Mouse (Mus musculus) duodenum, adult 2 months (tissue): ENCODE data around the gene Coro1b. TPM values are rescaled to one million over a fixed set of nuclear protein-coding genes. Genes with fewer than 3 reads are reported as not detected.

Source experiments
- polyA plus RNA-seq: library from polyadenylated mRNA; depleted of rRNA; stranded (reverse); fragments of >200 nt; gene quantifications from 2 replicates; pipeline ENCODE4 v1.2.3, GENCODE M21; 2012; ENCODE audit warnings: low replicate concordance; rRNA removed

Coro1b gene
- 265 and 317 TPM in 2 replicates for polyA plus RNA-seq

GRCm38 (mm10) chr19:4148491-4148806 is at the start of gene Coro1b:
Gene Coro1b (plus strand): TSS chr19:4148619.

GRCm38 (mm10) chr19:4099837-4100717 is 48.3 kb upstream of the Coro1b start, which contains the start of gene Pitpnm1:
Gene Pitpnm1 (plus strand): TSS chr19:4099998.

GRCm38 (mm10) chr19:4125741-4126696 is 22.4 kb upstream of the Coro1b start, which contains the start of gene Aip:
Gene Aip (minus strand): TSS chr19:4125858.

GRCm38 (mm10) chr19:4139446-4139845 is 9.0 kb upstream of the Coro1b start, which contains the start of gene Gpr152:
Gene Gpr152 (plus strand): TSS chr19:4139787.

GRCm38 (mm10) chr19:4143759-4144268 is 4.6 kb upstream of the Coro1b start, which contains the start of gene Cabp4:
Gene Cabp4 (minus strand): TSS chr19:4144033.

GRCm38 (mm10) chr19:4153232-4153654 is 4.8 kb downstream of the Coro1b start, which contains the start of gene Ptprcap:
Gene Ptprcap (plus strand): TSS chr19:4153604.

GRCm38 (mm10) chr19:4162646-4163542 is 14.5 kb downstream of the Coro1b start, which contains the start of gene Rps6kb2:
Gene Rps6kb2 (minus strand): TSS chr19:4163354.

GRCm38 (mm10) chr19:4175368-4175947 is 27.0 kb downstream of the Coro1b start, which contains the start of gene Carns1:
Gene Carns1 (minus strand): TSS chr19:4175479.

GRCm38 (mm10) chr19:4190831-4191334 is 42.5 kb downstream of the Coro1b start, which contains the start of gene Tbc1d10c:
Gene Tbc1d10c (minus strand): TSS chr19:4191284.

GRCm38 (mm10) chr19:4191528-4192250 is 43.3 kb downstream of the Coro1b start, which contains the start of gene Ppp1ca:
Gene Ppp1ca (plus strand): TSS chr19:4192065.

GRCm38 (mm10) chr19:4201291-4201909 is 53.0 kb downstream of the Coro1b start, which contains the start of gene Rad9a:
Gene Rad9a (minus strand): TSS chr19:4201662.

Other genes starting within 250 kb of the Coro1b start
- gene Tcirg1, start 241.5 kb upstream of the Coro1b start, polyA plus RNA-seq: 151 and 158 TPM in 2 replicates
- 282 and 420 TPM in 2 replicates for gene Ndufs8, start 235.8 kb upstream of the Coro1b start, polyA plus RNA-seq
- gene Aldh3b1, start 218.8 kb upstream of the Coro1b start, polyA plus RNA-seq: 34.0 and 57.2 TPM in 2 replicates
- gene Unc93b1, start 213.4 kb upstream of the Coro1b start, polyA plus RNA-seq: 99.1 and 127 TPM in 2 replicates
- gene Aldh3b3, start 190.0 kb upstream of the Coro1b start, polyA plus RNA-seq: not detected in 2 replicates
- 0.58 and 1.3 TPM in 2 replicates for gene Aldh3b2, start 176.3 kb upstream of the Coro1b start, polyA plus RNA-seq
- 136 and 319 TPM in 2 replicates for gene Acy3, start 162.0 kb upstream of the Coro1b start, polyA plus RNA-seq
- 0.28 TPM in 1 of 2 replicates, not detected in the other for gene Tbx10, start 155.9 kb upstream of the Coro1b start, polyA plus RNA-seq
- 26.8 and 33.7 TPM in 2 replicates for gene Nudt8, start 148.0 kb upstream of the Coro1b start, polyA plus RNA-seq
- gene Gm49405, start 148.0 kb upstream of the Coro1b start, polyA plus RNA-seq: 0.97 and 1.6 TPM in 2 replicates
- 9.0 and 9.5 TPM in 2 replicates for gene Doc2g, start 145.3 kb upstream of the Coro1b start, polyA plus RNA-seq
- gene Ndufv1, start 135.8 kb upstream of the Coro1b start, polyA plus RNA-seq: 160 and 198 TPM in 2 replicates
- gene Gstp1, start 110.6 kb upstream of the Coro1b start, polyA plus RNA-seq: 2,340 and 2,743 TPM in 2 replicates
- 291 and 464 TPM in 2 replicates for gene Gstp2, start 102.6 kb upstream of the Coro1b start, polyA plus RNA-seq
- 13.8 and 20.0 TPM in 2 replicates for gene Gstp3, start 89.0 kb upstream of the Coro1b start, polyA plus RNA-seq
- gene Cabp2, start 67.0 kb upstream of the Coro1b start, polyA plus RNA-seq: 9.6 TPM in 1 of 2 replicates, not detected in the other
- gene Cdk2ap2, start 51.4 kb upstream of the Coro1b start, polyA plus RNA-seq: 348 and 507 TPM in 2 replicates
- 152 and 179 TPM in 2 replicates for gene Pitpnm1, start 48.6 kb upstream of the Coro1b start, polyA plus RNA-seq
- gene Aip, start 22.8 kb upstream of the Coro1b start, polyA plus RNA-seq: 38.1 and 59.6 TPM in 2 replicates
- gene Gpr152, start 8.8 kb upstream of the Coro1b start, polyA plus RNA-seq: 0.04 TPM in 1 of 2 replicates, not detected in the other
- 0.22 and 0.57 TPM in 2 replicates for gene Cabp4, start 4.6 kb upstream of the Coro1b start, polyA plus RNA-seq
- gene Ptprcap, start 5.0 kb downstream of the Coro1b start, polyA plus RNA-seq: 94.5 and 168 TPM in 2 replicates
- 49.5 and 55.8 TPM in 2 replicates for gene Rps6kb2, start 14.7 kb downstream of the Coro1b start, polyA plus RNA-seq
- gene Carns1, start 26.9 kb downstream of the Coro1b start, polyA plus RNA-seq: 1.9 and 3.4 TPM in 2 replicates
- 8.6 and 23.0 TPM in 2 replicates for gene Tbc1d10c, start 42.7 kb downstream of the Coro1b start, polyA plus RNA-seq
- gene Ppp1ca, start 43.4 kb downstream of the Coro1b start, polyA plus RNA-seq: 237 and 257 TPM in 2 replicates
- 12.2 and 12.9 TPM in 2 replicates for gene Rad9a, start 53.0 kb downstream of the Coro1b start, polyA plus RNA-seq
- gene Clcf1, start 65.6 kb downstream of the Coro1b start, polyA plus RNA-seq: 6.8 and 12.7 TPM in 2 replicates
- gene AC109138.7, start 65.7 kb downstream of the Coro1b start, polyA plus RNA-seq: not detected in 2 replicates
- gene Pold4, start 83.3 kb downstream of the Coro1b start, polyA plus RNA-seq: 67.0 and 146 TPM in 2 replicates
- 70.2 and 100 TPM in 2 replicates for gene Ssh3, start 120.6 kb downstream of the Coro1b start, polyA plus RNA-seq
- gene Ankrd13d, start 134.5 kb downstream of the Coro1b start, polyA plus RNA-seq: 0.83 and 3.0 TPM in 2 replicates
- gene Grk2, start 157.6 kb downstream of the Coro1b start, polyA plus RNA-seq: 75.3 and 106 TPM in 2 replicates
- 46.8 and 50.4 TPM in 2 replicates for gene Kdm2a, start 249.7 kb downstream of the Coro1b start, polyA plus RNA-seq